In genomic region chr5:142801977-142802376, GRCm38 (mm10) we compare ENCODE assay signal across 11 mouse cellular contexts. TPM values are rescaled to one million over a fixed set of nuclear protein-coding genes. Genes with fewer than 3 reads are reported as not detected.
DNase-seq lines count a peak whose midpoint lies in the region; ATAC-seq and TF ChIP-seq lines count a peak whose summit lies in the region.
"Had no signal": no experiment of that assay in that cellular context is flagged by ENCODE, and none has a peak within 500 bp of the region (broad histone marks: within the 10 kb centered on the region; RNA-seq: fewer than 3 reads in every experiment).

No protein-coding gene starts in this region.

- TF ChIP-seq CTCF in E14TG2a.4 (conservative IDR thresholded peaks at IDR 0.05; ENCODE audit: low read length) = no peak

- peak overlapping the region; percentile 8 for H3K4me3 ChIP-seq in heart, embryonic 13.5 days
- H3K4me3 ChIP-seq in E14TG2a.4 (replicated peaks; ENCODE audit: low read length) = 0 out of 2 replicates have a peak overlapping the region, but pooled peaks have one; percentile 2
- H3K4me3 ChIP-seq in liver, embryonic 11.5 days (ENCODE audit: low read depth, low read length) = no peak overlapping the region
- H3K4me3 ChIP-seq: gastrocnemius, adult 2 months had no signal

- DNase-seq in heart, adult 8-10 months (ENCODE audit: low spot score) = no peak
- DNase-seq in liver, embryonic 11.5 days (ENCODE audit: low spot score) = no peak
- DNase-seq in embryo, embryonic 9.5 days (ENCODE audit: extremely low spot score) = no peak
- DNase-seq in gastrocnemius, adult 8-10 months (ENCODE audit: low spot score in 2 of 2) = no peak
- no peak for DNase-seq in left cerebral cortex, postnatal 14 days (ENCODE audit: low spot score in 2 of 2)
- DNase-seq: cerebellum, adult 2 months; gastrocnemius, adult 2 months; kidney, postnatal 36 days had no signal

- H3K9ac ChIP-seq in heart, embryonic 13.5 days = peak overlapping the region; percentile 66
- peak overlapping the region; percentile 12; the same call in 1 of the 2 replicates for H3K9ac ChIP-seq in liver, embryonic 11.5 days (ENCODE audit: low read depth, low read length)

- peaks cover 83% of the 10 kb centered on the region for H3K4me1 ChIP-seq in heart, embryonic 13.5 days
- peaks cover 96% of the 10 kb centered on the region for H3K4me1 ChIP-seq in E14TG2a.4 (replicated peaks; ENCODE audit: low read depth, low read length)
- H3K4me1 ChIP-seq in liver, embryonic 11.5 days (replicated peaks; ENCODE audit: control insufficient read depth, insufficient read depth, low read length) = peaks cover 42% of the 10 kb centered on the region

- peaks cover 26% of the 10 kb centered on the region for H3K36me3 ChIP-seq in heart, embryonic 13.5 days
- no peaks in the 10 kb centered on the region for H3K36me3 ChIP-seq in E14TG2a.4 (ENCODE audit: insufficient read depth, low read length)
- peaks cover 3% of the 10 kb centered on the region; the same call in 1 of the 2 replicates for H3K36me3 ChIP-seq in liver, embryonic 11.5 days (ENCODE audit: control insufficient read depth, insufficient read depth, low read length)

- peak overlapping the region; percentile 43 for H3K4me2 ChIP-seq in heart, embryonic 13.5 days
- H3K4me2 ChIP-seq in liver, embryonic 11.5 days = peak overlapping the region; percentile 43

- H3K27ac ChIP-seq in heart, embryonic 13.5 days (replicated peaks) = peak overlapping the region; percentile 87
- H3K27ac ChIP-seq in liver, embryonic 11.5 days (ENCODE audit: low read depth, low read length) = peak overlapping the region; percentile 70; the same call in 1 of the 2 replicates
- H3K27ac ChIP-seq: gastrocnemius, adult 2 months had no signal

- no peaks in the 10 kb centered on the region for H3K9me3 ChIP-seq in heart, embryonic 13.5 days
- H3K9me3 ChIP-seq in E14TG2a.4 (ENCODE audit: low read length) = no peaks in the 10 kb centered on the region
- H3K9me3 ChIP-seq in liver, embryonic 11.5 days (ENCODE audit: control insufficient read depth, low read length) = no peaks in the 10 kb centered on the region

- no peak for ATAC-seq in heart, embryonic 13.5 days (ENCODE audit: extremely low read depth, insufficient number of reproducible peaks, low FRiP score, low TSS enrichment)
- peak; percentile 80 for ATAC-seq in erythroblast, adult 5-6 weeks (replicated peaks; ENCODE audit: low FRiP score, poor library complexity, severe bottlenecking)
- peak; percentile 85 for ATAC-seq in liver, embryonic 11.5 days (replicated peaks; ENCODE audit: low FRiP score)

- 29% methylated on average over 2 of the region's 2 CpGs for WGBS in heart, embryonic 13.5 days
- 43% methylated on average over 2 of the region's 2 CpGs for WGBS in liver, embryonic 11.5 days

- no peaks in the 10 kb centered on the region for H3K27me3 ChIP-seq in heart, embryonic 13.5 days (replicated peaks)
- H3K27me3 ChIP-seq in E14TG2a.4 (ENCODE audit: insufficient read depth, low read length) = 0 out of 2 replicates have a peak, but pooled peaks cover 4% of the 10 kb centered on the region
- no peaks in the 10 kb centered on the region for H3K27me3 ChIP-seq in liver, embryonic 11.5 days (replicated peaks; ENCODE audit: control insufficient read depth, insufficient read depth, low read length)

- intact Hi-C loops in left cerebral cortex, postnatal 14 days (cut with DNase I) = no loop called here

RNA-seq across cellular contexts. Expression of gene Tnrc18, which starts 15.5 kb away (rescaled TPM):
- 15.9 and 18.6 TPM in 2 replicates for polyA plus RNA-seq in heart, embryonic 13.5 days (2015; fragmentation: Nextera tagmentation; extraction: Ambion mirVana)
- total RNA-seq in heart, adult 8-10 months (2022) = 10 to 100 TPM; 48.6 to 59.7 (median 55.0) TPM
- 5.4 and 7.9 TPM in 2 replicates for total RNA-seq in erythroblast, adult 5-6 weeks (2015; ENCODE audit: low replicate concordance)
- total RNA-seq in erythroblast, adult 5-6 weeks (2017; ENCODE audit: low replicate concordance) = 5.0 and 6.0 TPM in 2 replicates
- 10.9 and 11.1 TPM in 2 replicates for polyA plus RNA-seq in liver, embryonic 11.5 days (2014; fragmentation: Nextera tagmentation; extraction: Ambion mirVana)
- 10 to 100 TPM; 26.0 to 42.3 (median 30.7) TPM for total RNA-seq in gastrocnemius, adult 8-10 months (2022)
- 100 to 1,000 TPM; 136 to 162 TPM for total RNA-seq in left cerebral cortex, postnatal 14 days (2021)
